Mouse (Mus musculus) neutrophil, adult 59 days (primary cell): Measurements from ENCODE around the gene Lrrc66. TPM values are rescaled to one million over a fixed set of nuclear protein-coding genes. Genes with fewer than 3 reads are reported as not detected.

Experiments
- total RNA-seq, 2 experiments: library from RNA; stranded (reverse); gene quantifications; 1 replicate in 1 of 2; 2 replicates in 1 of 2; pipeline ENCODE4 v1.2.4; 2023

Lrrc66 gene
- total RNA-seq, result not detected

GRCm38 (mm10) chr5:73632291-73632690 lies at the start of gene Lrrc66:
Gene Lrrc66 (minus strand): TSS chr5:73632526.

GRCm38 (mm10) chr5:73651061-73651854 lies 18.9 kb upstream of the Lrrc66 start, which contains the start of gene Spata18:
Gene Spata18 (plus strand): TSS chr5:73651379.

GRCm38 (mm10) chr5:73647261-73647900 lies 15.1 kb upstream of the Lrrc66 start, which contains the start of gene Sgcb:
Gene Sgcb (minus strand): TSS chr5:73647790.

Other genes with a start within 250 kb of the Lrrc66 start
- gene Cwh43, start 226.5 kb downstream of the Lrrc66 start, total RNA-seq, result not detected
- gene Dcun1d4, start 151.5 kb downstream of the Lrrc66 start, total RNA-seq, result 1 to 10 TPM; 3.5 to 5.5 TPM
- 1 to 10 TPM; 3.1 to 6.2 TPM for gene Sgcb, start 15.3 kb upstream of the Lrrc66 start, total RNA-seq
- not detected for gene Spata18, start 18.9 kb upstream of the Lrrc66 start, total RNA-seq